Mouse (Mus musculus) CH12.LX (cell line): ENCODE results near the gene Adtrp. TPM values are rescaled to one million over a fixed set of nuclear protein-coding genes. Genes with fewer than 3 reads are reported as not detected.

ENCODE experiments used
- DNase-seq: peaks from one replicate; pipeline ENCODE4 v3.0.0-alpha.2; 2013; ENCODE audit errors: extremely low read depth
- H3K27ac ChIP-seq: 2 replicates; pipeline ENCODE4 v1.5.1; 2012; ENCODE audit warnings: low read depth, mild to moderate bottlenecking, control low read depth, moderate library complexity; ENCODE audit not compliant: insufficient read depth
- H3K27me3 ChIP-seq: replicated peaks from 2 replicates; pipeline ENCODE3; 2012; ENCODE audit warnings: inconsistent platforms
- H3K36me3 ChIP-seq, 2 experiments: replicated peaks in 1 of 2; 2 replicates each; pipeline versions ENCODE3 to v1.6.1; 2012; ENCODE audit warnings: inconsistent platforms in 1 of 2, low read length in 1 of 2, mild to moderate bottlenecking in 1 of 2, mixed read lengths in 1 of 2, moderate library complexity in 1 of 2; ENCODE audit not compliant: control insufficient read depth in 1 of 2, insufficient read depth in 1 of 2
- H3K4me1 ChIP-seq, 2 experiments: 2 replicates each; pipeline ENCODE4 v1.6.1; 2012; ENCODE audit warnings: inconsistent platforms in 1 of 2, moderate library complexity in 1 of 2; ENCODE audit not compliant: insufficient read depth in 2 of 2, control insufficient read depth in 1 of 2
- H3K4me2 ChIP-seq: 2 replicates; pipeline ENCODE4 v1.6.1; 2012; ENCODE audit warnings: low read depth, mild to moderate bottlenecking, control low read depth; ENCODE audit not compliant: poor library complexity, insufficient read depth, severe bottlenecking
- H3K4me3 ChIP-seq, 3 experiments: fragments of 150-350 bp in 1 of 3; sonication (generic) in 1 of 3; replicated peaks in 1 of 3; 2 replicates each; pipeline versions ENCODE3 to v1.5.1; 2011 to 2012; ENCODE audit warnings: low read depth in 2 of 3, low read length in 2 of 3, mild to moderate bottlenecking in 2 of 3, moderate library complexity in 2 of 3, control low read depth in 1 of 3, improper control_type of control experiment in 1 of 3, inconsistent platforms in 1 of 3, mixed read lengths in 1 of 3; ENCODE audit not compliant: poor library complexity in 1 of 3
- H3K79me2 ChIP-seq: replicated peaks from 2 replicates; pipeline ENCODE4 v1.6.1; 2012; ENCODE audit warnings: mild to moderate bottlenecking, moderate library complexity; ENCODE audit not compliant: control insufficient read depth, poor library complexity, insufficient read depth, severe bottlenecking; ENCODE audit errors: extremely low read depth
- H3K9ac ChIP-seq: 2 replicates; pipeline ENCODE4 v1.6.1; 2012; ENCODE audit warnings: low read depth, mild to moderate bottlenecking, control low read depth, moderate library complexity; ENCODE audit not compliant: insufficient read depth
- H3K9me3 ChIP-seq: replicated peaks from 2 replicates; pipeline ENCODE3; 2012; ENCODE audit warnings: low read length, inconsistent platforms, mixed read lengths
- CHD1 ChIP-seq: IDR thresholded peaks from 2 replicates; pipeline ENCODE4 v1.6.1; 2012; ENCODE audit warnings: low read depth, low read length, improper control_type of control experiment, inconsistent platforms
- CHD2 ChIP-seq: IDR thresholded peaks from 2 replicates; pipeline ENCODE4 v1.6.1; 2011; ENCODE audit warnings: low read length, improper control_type of control experiment
- ETS1 ChIP-seq: conservative IDR thresholded peaks from 2 replicates; pipeline ENCODE4 v1.6.1; 2012; ENCODE audit warnings: low read depth, mild to moderate bottlenecking, inconsistent platforms, low read length, improper control_type of control experiment, moderate library complexity
- GABPA ChIP-seq: IDR thresholded peaks from 2 replicates; pipeline ENCODE4 v1.6.1; 2012; ENCODE audit warnings: low read depth, low read length, improper control_type of control experiment, inconsistent platforms; ENCODE audit not compliant: insufficient replicate concordance
- JUN ChIP-seq: IDR thresholded peaks from 2 replicates; pipeline ENCODE4 v1.6.1; 2011; ENCODE audit warnings: low read depth, mild to moderate bottlenecking, low read length, improper control_type of control experiment, moderate library complexity; ENCODE audit not compliant: insufficient read depth
- JUND ChIP-seq: conservative IDR thresholded peaks from 2 replicates; pipeline ENCODE4 v1.6.1; 2011; ENCODE audit warnings: low read depth, low read length, improper control_type of control experiment
- MAX ChIP-seq: IDR thresholded peaks from 2 replicates; pipeline ENCODE4 v1.6.1; 2011; ENCODE audit warnings: low read length, improper control_type of control experiment
- MXI1 ChIP-seq: IDR thresholded peaks from 2 replicates; pipeline ENCODE4 v1.6.1; 2011; ENCODE audit warnings: mild to moderate bottlenecking, low read depth, low read length, improper control_type of control experiment
- MYC ChIP-seq: IDR thresholded peaks from 2 replicates; pipeline ENCODE4 v1.6.1; 2011; ENCODE audit warnings: low read depth, mild to moderate bottlenecking, improper control_type of control experiment, low read length
- NELFE ChIP-seq: IDR thresholded peaks from 2 replicates; pipeline ENCODE4 v1.6.1; 2011; ENCODE audit warnings: low read depth, low read length, improper control_type of control experiment
- POLR2AphosphoS2 ChIP-seq: IDR thresholded peaks from 2 replicates; pipeline ENCODE4 v1.6.1; 2011; ENCODE audit warnings: low read depth, low read length, improper control_type of control experiment
- RCOR1 ChIP-seq: conservative IDR thresholded peaks from 2 replicates; pipeline ENCODE4 v1.6.1; 2012; ENCODE audit warnings: low read depth, mild to moderate bottlenecking, inconsistent platforms, low read length, improper control_type of control experiment
- TBP ChIP-seq: conservative IDR thresholded peaks from 2 replicates; pipeline ENCODE4 v1.6.1; 2011; ENCODE audit warnings: low read depth, low read length, improper control_type of control experiment
- USF2 ChIP-seq: conservative IDR thresholded peaks from 2 replicates; pipeline ENCODE4 v1.6.1; 2011; ENCODE audit warnings: low read depth, low read length, improper control_type of control experiment
- ZC3H11A ChIP-seq: IDR thresholded peaks from 2 replicates; pipeline ENCODE4 v1.6.1; 2012; ENCODE audit warnings: low read depth, mild to moderate bottlenecking, inconsistent platforms, low read length, improper control_type of control experiment
- ZKSCAN1 ChIP-seq: IDR thresholded peaks from 2 replicates; pipeline ENCODE4 v1.6.1; 2012; ENCODE audit warnings: low read depth, inconsistent platforms, low read length, improper control_type of control experiment, borderline replicate concordance
- ZMIZ1 ChIP-seq: IDR thresholded peaks from 2 replicates; pipeline ENCODE4 v1.6.1; 2012; ENCODE audit warnings: low read depth, mild to moderate bottlenecking, inconsistent platforms, low read length, improper control_type of control experiment
- dilution Hi-C: fragments of 300-500 bp; cut with MboI; formaldehyde crosslinking; loops from 2 replicates; pipeline ENCODE4 v1.14.3; 2020; ENCODE audit warnings: low sequenced_read_pairs; ENCODE audit not compliant: extremely low pct_unique_long_range_greater_than_20kb, extremely low pct_ligation_motif_present
- in situ Hi-C: fragments of 300-500 bp; cut with MboI; formaldehyde crosslinking; loops from 3 replicates; pipeline ENCODE4 v1.14.3; 2019; ENCODE audit warnings: low sequenced_read_pairs, low pct_ligation_motif_present, low pct_unique_long_range_greater_than_20kb, mixed read lengths
- polyA plus RNA-seq: library from polyadenylated mRNA; unstranded; fragments of >175 nt; gene quantifications from 2 replicates; pipeline ENCODE4 v1.2.1, GENCODE M21; 2012; ENCODE audit warnings: low read depth; ENCODE audit not compliant: insufficient read length
- total RNA-seq, 2 experiments: library from RNA; depleted of rRNA; stranded (reverse); fragments of 300-350 nt in 1 of 2; fragments of >200 nt in 1 of 2; gene quantifications; 2 replicates each; pipeline ENCODE4 v1.2.3; 2012 to 2014

Adtrp gene
- total and polyA plus RNA-seq, 3 experiments, result 4.2 to 37.1 (median 7.2) TPM

DNA sequence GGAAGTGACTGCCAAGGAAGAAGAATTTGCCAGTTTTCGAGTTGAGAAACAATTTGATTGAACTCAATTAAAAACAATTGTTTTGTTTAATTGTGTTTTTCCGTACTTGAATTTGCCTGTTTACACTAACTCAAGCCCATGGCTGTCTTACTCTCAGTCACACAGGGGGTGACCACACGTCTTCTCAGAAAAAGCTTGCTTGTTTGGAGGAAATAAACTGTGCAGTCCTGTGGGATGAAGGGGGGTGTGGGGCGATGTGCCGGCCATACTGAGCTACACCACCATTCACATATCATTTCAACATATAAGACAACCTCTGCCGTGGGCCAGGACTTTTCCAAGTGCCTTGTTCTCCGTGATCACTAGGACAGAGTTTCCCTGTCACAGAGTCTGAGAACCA, 25.2 kb upstream of the Adtrp start:
- H3K4me3 ChIP-seq, result no peak overlapping the region
- DNase-seq, result no peak
- TF ChIP-seq NELFE (no peak), ETS1 (no peak), ZMIZ1 (no peak)
- TF ChIP-seq, all 38 proteins: peak for 0
- Histone ChIP-seq H3K27me3 (no peaks in the 10 kb centered on the region), H3K36me3 (no peaks in the 10 kb centered on the region), H3K4me1 (peaks cover 0 to 13% of the 10 kb centered on the region in 2 experiments; a peak in 2 of 4 replicates), H3K9ac (no peak overlapping the region), H3K79me2 (no peaks in the 10 kb centered on the region), H3K27ac (no peak overlapping the region), H3K9me3 (no peaks in the 10 kb centered on the region), H3K4me2 (no peak overlapping the region)
- dilution Hi-C loops (no loop called here), in situ Hi-C loops (no loop called here)

DNA sequence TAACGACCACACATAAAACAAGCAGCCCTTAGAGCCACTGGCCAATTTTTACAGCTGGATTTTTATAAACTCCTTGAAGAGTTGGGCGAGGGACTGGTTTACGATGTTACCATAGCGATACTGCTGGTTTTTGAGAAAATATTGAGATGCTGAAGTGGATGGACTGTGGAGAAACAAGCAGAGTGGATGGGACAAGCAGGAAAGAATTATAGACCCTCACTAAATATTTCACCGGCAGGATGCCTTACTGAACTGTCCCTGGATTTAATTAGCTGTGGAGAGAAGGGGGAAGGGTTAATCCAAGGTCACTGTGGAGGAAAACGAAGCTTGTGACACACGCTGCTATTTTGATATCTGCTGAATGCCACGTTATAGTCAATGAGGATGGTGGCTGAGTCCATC, 24.7 kb upstream of the Adtrp start:
- Histone ChIP-seq H3K4me1 (peaks cover 0 to 13% of the 10 kb centered on the region in 2 experiments; a peak in 2 of 4 replicates), H3K9ac (no peak overlapping the region), H3K36me3 (no peaks in the 10 kb centered on the region), H3K27me3 (no peaks in the 10 kb centered on the region), H3K4me2 (no peak overlapping the region), H3K9me3 (no peaks in the 10 kb centered on the region), H3K79me2 (no peaks in the 10 kb centered on the region), H3K4me3 (no peak overlapping the region), H3K27ac (no peak overlapping the region)
- TF ChIP-seq GABPA (no peak), ZC3H11A (no peak), MXI1 (no peak), TBP (no peak), RCOR1 (no peak), MAX (no peak), POLR2AphosphoS2 (no peak), USF2 (no peak), ZKSCAN1 (no peak), CHD2 (no peak), JUND (no peak), CHD1 (no peak), JUN (no peak), ZMIZ1 (no peak), MYC (no peak)
- dilution Hi-C loops, result no loop called here
- in situ Hi-C loops, result no loop called here
- DNase-seq, result no peak
